In the genomic region with DNA sequence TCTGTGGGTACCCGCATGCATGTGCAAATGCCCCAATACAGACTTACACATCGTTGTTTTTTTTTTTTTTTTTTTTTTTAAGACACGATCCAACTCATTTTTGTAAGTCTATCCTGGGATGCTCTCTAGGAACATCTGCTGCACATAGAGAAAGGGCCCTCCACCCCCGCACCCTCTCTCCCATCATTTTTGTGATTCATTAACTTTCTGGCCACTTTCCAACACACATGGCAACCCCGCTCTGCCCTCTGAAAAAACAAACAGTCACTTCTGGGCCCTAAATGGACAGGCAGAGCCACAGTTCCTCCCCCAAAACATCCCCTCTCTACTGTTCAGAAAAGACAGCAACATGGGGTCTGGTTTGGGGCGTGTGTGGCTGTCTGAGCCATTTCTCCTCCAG, we compare ENCODE assay signal across 26 mouse cellular contexts. TPM values are rescaled to one million over a fixed set of nuclear protein-coding genes. Genes with fewer than 3 reads are reported as not detected.
A peak's percentile ranks its signal among the peaks of the same experiment; 100 is the strongest.
DNase-seq lines count a peak whose midpoint lies in the region; ATAC-seq and TF ChIP-seq lines count a peak whose summit lies in the region.
"Had no signal": no experiment of that assay in that cellular context is flagged by ENCODE, and none has a peak within 500 bp of the region (broad histone marks: within the 10 kb centered on the region; RNA-seq: fewer than 3 reads in every experiment).

No protein-coding gene starts in this region.

- no peak overlapping the region for H3K4me2 ChIP-seq in kidney, embryonic 16.5 days (replicated peaks; ENCODE audit: low read depth, low read length)
- H3K4me2 ChIP-seq: hindbrain, embryonic 13.5 days; limb, embryonic 15.5 days; midbrain, embryonic 12.5 days; stomach, embryonic 15.5 days had no signal

- peaks cover 18% of the 10 kb centered on the region; the same call in 1 of the 2 replicates for H3K4me1 ChIP-seq in kidney, embryonic 16.5 days (ENCODE audit: insufficient read depth, low read length)
- peaks cover 6% of the 10 kb centered on the region; the same call in 1 of the 2 replicates for H3K4me1 ChIP-seq in liver, adult 2 months (ENCODE audit: control insufficient read depth, insufficient read depth, low read length)
- H3K4me1 ChIP-seq: limb, embryonic 15.5 days; stomach, embryonic 15.5 days had no signal

- no peak for DNase-seq in kidney, adult 11 months
- DNase-seq in right cerebral cortex, adult 18-20 months = peak; percentile 36
- DNase-seq in right cerebral cortex, postnatal 4 days = no peak
- DNase-seq in liver, adult 2 months (ENCODE audit: extremely low read depth, low read depth, low spot score) = peak; percentile 78
- no peak for DNase-seq in urinary bladder, postnatal 4 days (ENCODE audit: low spot score in 2 of 2)
- DNase-seq: adrenal gland, postnatal 14 days; cerebellum, adult 18-20 months; forebrain, postnatal 0 days; heart, postnatal 10 days; right cerebral cortex, postnatal 25 days; thymus, adult 18-20 months had no signal

- no peaks in the 10 kb centered on the region for H3K27me3 ChIP-seq in kidney, embryonic 16.5 days (ENCODE audit: insufficient read depth, low read length)
- H3K27me3 ChIP-seq in liver, adult 2 months (ENCODE audit: control insufficient read depth, insufficient read depth, low read length) = no peaks in the 10 kb centered on the region
- H3K27me3 ChIP-seq: midbrain, embryonic 12.5 days; stomach, embryonic 15.5 days had no signal

- no peak for TF ChIP-seq CTCF in liver, adult 2 months (IDR thresholded peaks at IDR 0.05; ENCODE audit: low read depth, low read length)

- no peak overlapping the region for H3K4me3 ChIP-seq in kidney, embryonic 16.5 days (ENCODE audit: low read length)
- H3K4me3 ChIP-seq in liver, adult 2 months (ENCODE audit: insufficient read depth, low read depth, low read length) = no peak overlapping the region
- H3K4me3 ChIP-seq: forebrain, embryonic 10.5 days; heart, embryonic 10.5 days; hindbrain, embryonic 13.5 days; limb, embryonic 15.5 days; midbrain, embryonic 12.5 days; stomach, embryonic 15.5 days had no signal

- 53% methylated on average over 6 of the region's 6 CpGs for WGBS in kidney, embryonic 16.5 days
- 30% methylated on average over 6 of the region's 6 CpGs for WGBS in liver, adult 2 months

- no peaks in the 10 kb centered on the region for H3K9me3 ChIP-seq in kidney, embryonic 16.5 days (ENCODE audit: low read length)
- H3K9me3 ChIP-seq: forebrain, embryonic 10.5 days; heart, embryonic 10.5 days; hindbrain, embryonic 13.5 days; limb, embryonic 15.5 days; midbrain, embryonic 12.5 days; stomach, embryonic 15.5 days had no signal

- no peak overlapping the region for H3K9ac ChIP-seq in kidney, embryonic 16.5 days (replicated peaks; ENCODE audit: low read length)
- H3K9ac ChIP-seq in liver, adult 2 months (ENCODE audit: low read depth, low read length) = 0 out of 2 replicates have a peak overlapping the region, but pooled peaks have one; percentile 6
- H3K9ac ChIP-seq: forebrain, postnatal 0 days; hindbrain, embryonic 13.5 days; limb, embryonic 15.5 days; midbrain, embryonic 12.5 days; stomach, embryonic 15.5 days had no signal

- no peak overlapping the region for H3K27ac ChIP-seq in kidney, embryonic 16.5 days (ENCODE audit: low read length)
- peak overlapping the region; percentile 20; the same call in 1 of the 2 replicates for H3K27ac ChIP-seq in liver, adult 2 months (replicated peaks; ENCODE audit: insufficient read depth, low read depth, low read length)
- H3K27ac ChIP-seq: forebrain, embryonic 10.5 days; heart, embryonic 10.5 days; limb, embryonic 15.5 days; midbrain, embryonic 12.5 days; stomach, embryonic 15.5 days had no signal

- TF ChIP-seq POLR2A in liver, adult 2 months (IDR thresholded peaks at IDR 0.05; ENCODE audit: extremely low read depth, insufficient read depth, low read length) = no peak

- 0 out of 2 replicates have a peak, but pooled peaks have one; percentile 31 for ATAC-seq in kidney, embryonic 16.5 days (ENCODE audit: low FRiP score, low TSS enrichment)
- ATAC-seq in CD4-positive, CD25-positive, alpha-beta regulatory T cell, adult 4 months = no peak
- ATAC-seq: forebrain, postnatal 0 days; lung, postnatal 0 days had no signal

- no peaks in the 10 kb centered on the region for H3K79me2 ChIP-seq in liver, adult 2 months (ENCODE audit: control insufficient read depth, insufficient read depth, low read length)

- no peaks in the 10 kb centered on the region for H3K36me3 ChIP-seq in kidney, embryonic 16.5 days (ENCODE audit: insufficient read depth, low read length)
- H3K36me3 ChIP-seq in liver, adult 2 months (ENCODE audit: control insufficient read depth, insufficient read depth, low read length) = no peaks in the 10 kb centered on the region
- H3K36me3 ChIP-seq: forebrain, embryonic 10.5 days; heart, embryonic 10.5 days; hindbrain, embryonic 13.5 days; limb, embryonic 15.5 days; midbrain, embryonic 12.5 days; stomach, embryonic 15.5 days had no signal

RNA-seq across cellular contexts. Expression of a gene that starts 20.6 kb away (rescaled TPM):
- polyA plus RNA-seq in kidney, embryonic 16.5 days (2015; fragmentation: Nextera tagmentation; extraction: Ambion mirVana) = 31.0 and 34.5 TPM in 2 replicates
- 66.8 and 85.7 TPM in 2 replicates for total RNA-seq in liver, adult 2 months (2014; rRNA removed)
- 164 and 230 TPM in 2 replicates for polyA plus RNA-seq in liver, adult 2 months (2012; rRNA removed)
- polyA plus RNA-seq in CD4-positive, CD25-positive, alpha-beta regulatory T cell, adult 4 months (2017; shearing (Covaris generic)) = 1 to 10 TPM in 1 of 2 experiments, not detected in 1; 1.3 TPM
- polyA plus RNA-seq: C2C12 had no signal

RNA-seq across cellular contexts. Expression of a gene that starts 27.8 kb away (rescaled TPM):
- 0.18 TPM in 1 of 2 replicates, not detected in the other for polyA plus RNA-seq in kidney, embryonic 16.5 days (2015; fragmentation: Nextera tagmentation; extraction: Ambion mirVana)
- total RNA-seq in liver, adult 2 months (2014; rRNA removed) = not detected in 2 replicates
- polyA plus RNA-seq in liver, adult 2 months (2012; rRNA removed) = not detected in 2 replicates
- polyA plus RNA-seq in CD4-positive, CD25-positive, alpha-beta regulatory T cell, adult 4 months (2017; shearing (Covaris generic)) = not detected
- total RNA-seq: adrenal gland, postnatal 14 days; forebrain, postnatal 0 days; gastrocnemius, postnatal 4 days; heart, postnatal 10 days; left cerebral cortex, adult 18-20 months; left cerebral cortex, postnatal 36 days had no signal
- polyA plus RNA-seq: C2C12; forebrain, embryonic 10.5 days; forebrain, postnatal 0 days; heart, embryonic 10.5 days; hindbrain, embryonic 13.5 days; intestine, embryonic 14.5 days; limb, embryonic 15.5 days; lung, postnatal 0 days; midbrain, embryonic 12.5 days; stomach, embryonic 15.5 days; urinary bladder, adult 2 months had no signal

RNA-seq across cellular contexts. Expression of a gene that starts 56.6 kb away (rescaled TPM):
- polyA plus RNA-seq in kidney, embryonic 16.5 days (2015; fragmentation: Nextera tagmentation; extraction: Ambion mirVana) = 8.3 and 9.0 TPM in 2 replicates
- 0.40 and 0.46 TPM in 2 replicates for total RNA-seq in liver, adult 2 months (2014; rRNA removed)
- polyA plus RNA-seq in liver, adult 2 months (2012; rRNA removed) = 0.52 and 0.69 TPM in 2 replicates
- polyA plus RNA-seq in CD4-positive, CD25-positive, alpha-beta regulatory T cell, adult 4 months (2017; shearing (Covaris generic)) = not detected

Comparison
In these comparisons a context has a peak if more than half of its experiments do, and no peak if none do; other contexts are left out.
1. DNase-seq: peak in right cerebral cortex, adult 18-20 months (single experiment) and liver, adult 2 months (single experiment); none in kidney, adult 11 months (single experiment), right cerebral cortex, postnatal 4 days (single experiment) and urinary bladder, postnatal 4 days (0 of 2).
2. RNA of a gene that starts 20.6 kb away (polyA plus RNA-seq): 164 to 230 TPM in liver, adult 2 months and 31.0 to 34.5 TPM in kidney, embryonic 16.5 days; 1.3 TPM in CD4-positive, CD25-positive, alpha-beta regulatory T cell, adult 4 months; every median in the first group is over 10 times any median in the second.